1 mouse cellular context compared by ENCODE assay signal in the genomic region with DNA sequence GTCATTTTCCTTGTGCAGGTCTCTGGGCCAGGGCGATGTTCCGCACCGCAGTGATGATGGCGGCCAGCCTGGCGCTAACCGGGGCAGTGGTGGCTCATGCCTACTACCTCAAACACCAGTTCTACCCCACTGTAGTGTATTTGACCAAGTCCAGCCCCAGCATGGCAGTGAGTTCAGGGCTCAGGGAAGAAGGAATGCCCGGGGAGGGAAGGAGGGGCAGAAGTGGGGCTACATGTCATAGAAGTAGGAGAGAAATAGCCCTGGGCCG.
TF ChIP-seq lines count a peak whose summit lies in the region.

No protein-coding gene starts in this region.

TF ChIP-seq in CH12.LX, 34 proteins besides CTCF, POLR2A, EP300 and RAD21:
- no peak for TF ChIP-seq ZMIZ1 (IDR thresholded peaks at IDR 0.05; ENCODE audit: low read depth, low read length)
- no peak for TF ChIP-seq IRF4 (IDR thresholded peaks at IDR 0.05; ENCODE audit: low read depth, low read length)
- TF ChIP-seq POLR2AphosphoS2 (IDR thresholded peaks at IDR 0.05; ENCODE audit: low read depth, low read length) = no peak
- no peak for TF ChIP-seq ETS1 (conservative IDR thresholded peaks at IDR 0.05; ENCODE audit: low read depth, low read length)
- no peak for TF ChIP-seq HCFC1 (IDR thresholded peaks at IDR 0.05; ENCODE audit: low read depth, low read length)
- TF ChIP-seq SMC3 (IDR thresholded peaks at IDR 0.05; ENCODE audit: low read depth, low read length) = no peak
- no peak for TF ChIP-seq NELFE (IDR thresholded peaks at IDR 0.05; ENCODE audit: low read depth, low read length)
- no peak for TF ChIP-seq MAFK (IDR thresholded peaks at IDR 0.05; ENCODE audit: insufficient replicate concordance, low read length)
- TF ChIP-seq ZKSCAN1 (IDR thresholded peaks at IDR 0.05; ENCODE audit: borderline replicate concordance, low read depth, low read length) = no peak
